Mouse (Mus musculus): Measurements from ENCODE around the gene Tor1b.
"Not testable (repeated sequence)": the region's sequence is repeated elsewhere in the genome, so short reads cannot be mapped to it uniquely, and the experiment has no call there.

The Tor1b gene

GRCm38 (mm10) chr2:30929483-30930045 lies 23.2 kb upstream of the Tor1b start, which contains the start of gene Ptges:
TSS of gene Ptges (minus strand) at chr2:30929863.
- intact Hi-C loops (cut with DNase I), result loop anchor here (5.0 kb wide), 3 partner anchors 102 to 492 kb away; partner anchors contain the start of gene 1700001O22Rik

- intact Hi-C loops (cut with DNase I), result loop anchor here (5.0 kb wide), 3 partner anchors 104 to 494 kb away; partner anchors contain the start of gene 1700001O22Rik
Observed at GRCm38 (mm10) chr2:30930846-30931245, 21.9 kb upstream of the Tor1b start.

GRCm38 (mm10) chr2:30931922-30932321 lies 20.8 kb upstream of the Tor1b start:
- intact Hi-C loops (cut with DNase I), result loop anchor here (5.0 kb wide), 3 partner anchors 105 to 495 kb away; partner anchors contain the start of gene 1700001O22Rik

- intact Hi-C loops (cut with DNase I), result loop anchor here (5.0 kb wide), 3 partner anchors 106 to 496 kb away; partner anchors contain the start of gene 1700001O22Rik
Observed at GRCm38 (mm10) chr2:30933032-30933431, 19.7 kb upstream of the Tor1b start.

- intact Hi-C loops (cut with DNase I), result loop anchor here (2.0 to 5.0 kb wide), 4 partner anchors 43 to 497 kb away; partner anchors contain the start of gene 1700001O22Rik
Observed at GRCm38 (mm10) chr2:30933917-30934450, 18.8 kb upstream of the Tor1b start.

- intact Hi-C loops (cut with DNase I), result no loop called here
Observed at GRCm38 (mm10) chr2:30936808-30937207, 16.0 kb upstream of the Tor1b start.

- intact Hi-C loops (cut with DNase I), result no loop called here
Observed at GRCm38 (mm10) chr2:30937731-30938130, 15.0 kb upstream of the Tor1b start.

- intact Hi-C loops (cut with DNase I), result no loop called here
Observed at GRCm38 (mm10) chr2:30938574-30938991, 14.2 kb upstream of the Tor1b start.

GRCm38 (mm10) chr2:30941586-30941985 lies 11.2 kb upstream of the Tor1b start:
- intact Hi-C loops (cut with DNase I), result no loop called here

GRCm38 (mm10) chr2:30942116-30942515 lies 10.6 kb upstream of the Tor1b start:
- intact Hi-C loops (cut with DNase I), result not testable (repeated sequence)

- intact Hi-C loops (cut with DNase I), result no loop called here
Observed at GRCm38 (mm10) chr2:30942603-30943011, 10.2 kb upstream of the Tor1b start.

- intact Hi-C loops (cut with DNase I), result no loop called here
Observed at GRCm38 (mm10) chr2:30952457-30952823, 319 bp upstream of the Tor1b start.

- intact Hi-C loops (cut with DNase I), result no loop called here
Observed at GRCm38 (mm10) chr2:30954797-30955196, 2.0 kb downstream of the Tor1b start.

GRCm38 (mm10) chr2:30957511-30957910 lies 4.8 kb downstream of the Tor1b start:
- intact Hi-C loops (cut with DNase I), result no loop called here

- intact Hi-C loops (cut with DNase I), result no loop called here
Observed at GRCm38 (mm10) chr2:30958726-30959125, 6.0 kb downstream of the Tor1b start.

- intact Hi-C loops (cut with DNase I), result no loop called here
Observed at GRCm38 (mm10) chr2:30959856-30960255, 7.1 kb downstream of the Tor1b start.

GRCm38 (mm10) chr2:30962570-30963254 lies 10.0 kb downstream of the Tor1b start:
- intact Hi-C loops (cut with DNase I), result no loop called here

- intact Hi-C loops (cut with DNase I), result no loop called here
Observed at GRCm38 (mm10) chr2:30965627-30966026, 12.9 kb downstream of the Tor1b start.

- intact Hi-C loops (cut with DNase I), result no loop called here
Observed at GRCm38 (mm10) chr2:30966826-30967225, 14.1 kb downstream of the Tor1b start.

- intact Hi-C loops (cut with DNase I), result no loop called here
Observed at GRCm38 (mm10) chr2:30967352-30968327, 14.9 kb downstream of the Tor1b start, which contains the start of gene Tor1a. TSS of gene Tor1a (minus strand) at chr2:30967933.
